Mouse (Mus musculus): ENCODE results near the gene Osbpl10. TPM values are rescaled to one million over a fixed set of nuclear protein-coding genes. Genes with fewer than 3 reads are reported as not detected.
A peak's percentile ranks its signal among the peaks of the same experiment; 100 is the strongest.
"Not testable (repeated sequence)": the region's sequence is repeated elsewhere in the genome, so short reads cannot be mapped to it uniquely, and the experiment has no call there.

The Osbpl10 gene
- total RNA-seq (2021): 1 to 10 TPM; 3.1 to 4.1 TPM
- long read RNA-seq, experiment 1, partial matches to known transcripts: 1 of 3 reads
- long read RNA-seq, experiment 1, other reads (novel, unspliced or antisense): 0 of 3 reads
- long read RNA-seq, experiment 2, partial matches to known transcripts: 0 of 1 reads
- long read RNA-seq, experiment 2, other reads (novel, unspliced or antisense): 1 of 1 reads

DNA sequence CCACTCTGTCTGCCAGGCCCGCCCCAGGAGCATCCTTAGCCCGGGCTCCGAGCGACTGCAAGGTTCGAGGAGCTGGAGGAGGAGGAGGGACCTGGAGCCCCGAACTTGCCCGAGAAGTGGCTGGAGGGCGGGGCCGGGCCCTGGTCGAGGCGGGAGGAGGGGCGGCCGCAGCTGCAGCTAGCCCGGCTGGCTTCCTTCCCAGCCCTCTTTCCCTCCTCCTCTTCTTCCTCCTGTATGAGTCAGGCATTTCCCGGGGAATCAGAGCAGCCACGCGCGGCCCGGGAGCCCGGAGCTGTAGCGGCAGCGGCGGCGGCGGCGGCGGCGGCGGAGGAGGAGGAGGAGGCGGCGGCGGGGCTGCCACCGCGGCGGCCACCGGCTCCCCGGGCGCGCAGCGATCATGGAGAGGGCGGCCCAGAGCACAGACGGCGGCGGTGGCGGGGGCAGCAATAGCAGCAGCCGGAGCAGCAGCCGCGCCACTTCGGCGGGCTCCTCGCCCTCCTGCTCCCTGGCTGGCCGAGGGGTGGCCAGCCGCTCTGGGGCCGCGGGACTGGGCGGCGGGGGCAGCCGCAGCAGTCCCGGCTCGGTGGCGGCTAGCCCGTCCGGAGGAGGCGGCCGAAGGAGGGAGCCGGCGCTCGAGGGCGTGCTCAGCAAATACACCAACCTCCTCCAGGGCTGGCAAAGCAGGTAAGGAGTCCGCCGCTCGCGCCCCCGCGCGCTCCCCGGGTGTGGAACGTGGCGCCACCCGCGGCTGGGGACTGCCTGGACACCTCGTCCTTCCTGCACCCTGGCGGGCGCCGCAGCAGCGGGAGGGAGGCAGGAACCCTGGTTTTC lies at the start of gene Osbpl10:
Gene Osbpl10, plus strand, starts transcription at position 289 of the 831 bp plus-strand sequence.
- peak; percentile 81 for DNase-seq (ENCODE audit: low spot score)

DNA sequence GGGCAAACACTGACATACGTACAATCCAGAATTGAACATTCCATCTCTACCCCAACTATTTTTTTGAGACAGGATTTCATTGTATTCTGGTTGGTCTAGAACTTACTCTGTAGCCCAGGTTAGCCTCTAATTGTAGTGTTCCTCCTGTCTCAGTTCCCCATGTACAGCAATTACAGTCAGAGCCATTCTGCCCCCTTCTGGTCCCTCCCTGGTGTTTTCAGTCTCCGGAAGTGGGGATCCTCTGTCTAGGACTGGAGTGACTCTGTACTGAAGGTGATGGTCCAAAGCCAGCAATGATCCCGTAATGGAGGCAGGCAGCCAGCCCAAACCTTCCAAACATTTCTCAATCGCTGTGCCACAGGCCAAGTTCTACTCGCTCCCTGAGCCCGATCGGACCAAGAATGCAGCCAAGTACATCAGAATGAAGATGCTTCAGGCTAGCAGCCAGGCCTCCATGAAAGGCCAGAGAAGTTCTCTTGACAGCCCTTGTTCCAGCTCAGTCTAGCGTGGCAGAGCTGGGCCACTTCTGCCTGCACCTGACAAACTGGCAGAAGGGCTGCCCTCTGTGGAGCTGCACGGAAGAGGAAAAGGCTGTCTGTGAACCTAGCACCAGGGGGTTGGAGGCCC lies 47.8 kb upstream of the Osbpl10 start:
- peak; percentile 88 for DNase-seq (ENCODE audit: low spot score)

DNA sequence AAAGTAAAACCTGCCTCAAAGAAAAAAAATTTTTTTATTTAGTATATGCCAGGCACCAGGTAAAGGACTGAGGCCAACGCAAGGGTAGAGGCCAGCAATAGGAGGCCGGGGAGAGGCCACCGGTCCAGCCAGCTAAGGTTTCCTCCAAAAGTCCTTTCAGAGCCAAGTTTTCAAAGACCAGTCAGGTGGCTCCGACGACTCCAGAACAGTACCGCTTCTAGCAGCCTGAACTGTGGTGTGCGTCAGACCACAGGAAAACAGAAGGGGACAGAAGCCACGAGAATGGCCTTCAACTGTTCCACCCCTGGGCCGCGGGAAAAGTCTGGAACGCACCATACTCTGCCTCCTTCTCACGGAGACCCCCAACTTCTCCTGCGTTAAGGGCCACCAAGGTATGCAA lies 45.8 kb upstream of the Osbpl10 start:
- peak; percentile 9 for DNase-seq (ENCODE audit: low spot score)

DNA sequence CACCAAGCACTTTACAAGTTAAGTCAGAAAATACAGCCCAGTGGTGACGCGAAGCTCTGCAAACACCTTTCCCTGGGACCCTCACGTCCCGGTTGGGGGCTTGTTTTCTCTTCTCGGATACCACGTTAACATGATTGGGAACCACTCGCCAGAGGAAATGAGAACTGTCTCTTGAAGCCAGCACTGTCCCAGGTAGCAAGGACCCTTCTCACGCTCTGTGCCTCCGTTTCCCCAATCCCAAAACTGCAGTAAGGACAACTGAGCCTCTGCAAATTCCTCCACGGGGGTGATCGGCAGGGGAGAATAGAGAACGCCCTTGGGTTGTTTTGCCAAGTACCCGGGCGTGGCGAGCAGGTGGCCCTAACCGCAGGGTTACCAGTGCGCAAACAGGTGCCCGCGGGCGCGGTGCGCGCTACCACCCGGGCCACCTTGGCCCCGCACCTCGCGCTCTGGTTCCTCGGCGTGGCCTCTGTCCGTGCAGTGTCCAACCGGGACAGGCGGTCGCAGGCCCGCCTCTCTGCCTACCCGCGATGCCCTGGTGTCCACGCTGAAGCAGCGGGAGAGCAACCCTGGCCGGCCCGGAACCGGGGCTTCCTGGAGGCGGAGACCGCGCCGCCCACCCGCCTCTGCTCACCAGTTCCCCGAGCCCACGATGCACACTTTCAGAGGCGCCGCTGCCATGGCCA lies 45.2 kb upstream of the Osbpl10 start:
- no peak for DNase-seq (ENCODE audit: low spot score)

DNA sequence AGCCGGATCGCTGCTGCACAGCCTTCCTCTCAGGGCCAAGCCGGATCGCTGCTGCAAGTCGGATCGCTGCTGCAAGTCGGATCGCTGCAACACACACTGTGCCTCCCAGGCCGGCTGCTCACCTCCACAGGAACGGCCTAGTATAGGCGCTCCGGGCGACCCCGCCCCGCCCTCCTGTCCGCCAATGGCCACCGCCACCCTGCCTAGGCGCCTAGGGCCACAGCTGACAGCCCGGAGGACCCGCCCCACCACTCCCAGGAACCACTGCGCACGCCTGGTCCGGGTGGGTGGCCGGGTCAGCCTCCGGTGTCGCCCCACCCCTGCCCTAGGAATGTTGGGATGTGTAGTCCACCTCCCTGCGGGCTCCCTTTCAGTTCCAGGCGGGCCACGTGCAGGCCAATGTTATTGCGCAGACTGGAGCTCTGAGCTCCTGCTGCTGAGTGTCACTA lies 44.6 kb upstream of the Osbpl10 start, which contains the start of gene Gpd1l:
Gene Gpd1l, minus strand, starts transcription at position 265 of the 449 bp plus-strand sequence.
- peak; percentile 98 for DNase-seq (ENCODE audit: low spot score)

DNA sequence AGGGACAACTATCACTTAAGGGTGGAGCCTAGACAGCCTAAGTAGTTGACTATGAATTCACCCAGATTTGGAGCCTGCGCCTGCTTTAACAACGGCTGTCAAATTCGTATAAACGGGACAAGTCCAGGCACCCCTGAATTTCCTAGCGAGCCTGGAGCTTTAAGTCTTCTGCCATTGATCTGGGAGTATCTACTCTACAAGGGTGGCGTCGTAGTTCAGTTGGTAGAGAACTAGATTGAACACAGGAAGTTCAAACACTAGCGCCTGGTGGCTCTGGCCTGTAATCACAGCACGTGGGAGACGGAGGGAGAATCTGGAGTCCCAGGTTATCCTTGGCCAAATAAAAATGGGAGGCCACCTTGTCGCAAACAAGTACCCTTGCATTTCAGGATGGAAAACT lies 44.1 kb upstream of the Osbpl10 start:
- DNase-seq (ENCODE audit: low spot score): no peak

DNA sequence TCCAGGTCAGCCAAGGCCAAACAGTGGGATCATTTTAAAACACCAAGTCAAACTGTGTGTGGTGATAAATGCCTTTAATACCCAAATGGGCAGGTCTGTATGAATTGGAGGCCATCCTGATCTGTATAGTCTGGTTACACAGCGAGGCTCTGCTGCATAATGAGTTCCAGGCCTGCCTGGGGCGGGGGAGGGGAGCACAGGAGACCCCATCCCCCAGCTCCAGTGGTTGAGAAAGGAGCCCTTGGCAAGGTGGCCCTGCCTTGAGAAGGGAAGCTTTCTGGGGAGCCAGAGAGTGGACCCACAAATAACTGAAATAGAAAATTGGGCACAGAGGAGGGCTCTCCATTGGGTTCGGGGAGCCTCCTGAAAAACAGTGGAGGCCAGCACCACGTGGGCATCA lies 43.0 kb upstream of the Osbpl10 start:
- no peak for DNase-seq (ENCODE audit: low spot score)

DNA sequence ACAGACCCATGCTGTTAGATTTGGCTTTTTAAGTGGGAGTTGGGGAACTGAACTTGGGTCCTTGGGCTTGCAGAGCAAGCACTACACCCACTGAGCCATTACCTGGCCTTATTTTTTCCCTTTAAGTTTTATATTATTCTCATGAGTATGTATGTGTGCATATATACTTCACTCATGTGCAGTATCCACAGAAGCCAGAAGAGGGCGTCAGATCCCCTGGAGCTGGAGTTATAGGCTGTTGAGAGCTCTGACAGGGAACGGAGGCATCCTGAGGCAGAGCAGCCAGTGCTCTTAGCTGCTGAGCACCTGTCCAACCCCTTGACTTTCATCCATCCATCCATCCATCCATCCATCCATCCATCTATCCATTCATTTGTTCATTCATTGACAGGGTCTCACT lies 41.7 kb upstream of the Osbpl10 start:
- no peak for DNase-seq (ENCODE audit: low spot score)

DNA sequence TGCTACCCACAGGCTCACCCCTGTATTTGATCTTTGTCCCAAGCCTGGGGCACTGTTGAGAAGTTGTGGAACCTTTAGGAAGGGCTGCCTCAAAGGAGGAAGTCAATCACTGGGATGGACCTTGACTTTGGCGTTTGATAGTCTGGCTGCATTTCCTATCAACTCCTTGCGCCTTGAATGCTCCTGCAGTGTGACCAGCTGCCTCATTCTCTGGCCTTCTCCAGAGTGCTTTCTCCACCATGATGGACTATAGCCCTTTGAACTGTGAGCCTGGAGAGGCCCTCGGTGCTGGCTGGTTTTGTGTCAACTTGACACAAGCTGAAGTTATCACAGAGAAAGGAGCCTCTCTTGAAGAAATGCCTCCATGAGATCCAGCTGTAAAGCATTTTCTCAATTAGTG lies 33.7 kb upstream of the Osbpl10 start:
- no peak for DNase-seq (ENCODE audit: low spot score)

DNA sequence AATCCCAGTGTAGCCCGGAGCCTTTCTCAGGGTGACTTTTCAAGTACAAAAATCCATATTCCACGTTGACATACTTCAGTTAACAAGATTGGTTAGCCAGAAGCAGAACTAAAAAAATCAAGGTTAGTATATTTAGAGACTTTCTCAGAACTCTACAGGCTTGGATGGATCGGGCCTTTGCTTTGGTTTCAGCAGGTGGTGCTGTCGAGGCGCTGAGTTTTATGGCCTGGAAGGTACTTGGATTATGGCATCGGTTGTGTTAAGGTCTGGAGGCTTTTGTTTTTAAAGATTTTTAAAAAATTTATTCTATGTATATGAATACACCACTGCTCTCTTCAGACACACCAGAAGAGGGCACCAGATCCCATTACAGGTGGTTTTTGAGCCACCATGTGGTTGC lies 32.8 kb upstream of the Osbpl10 start:
- no peak for DNase-seq (ENCODE audit: low spot score)

DNA sequence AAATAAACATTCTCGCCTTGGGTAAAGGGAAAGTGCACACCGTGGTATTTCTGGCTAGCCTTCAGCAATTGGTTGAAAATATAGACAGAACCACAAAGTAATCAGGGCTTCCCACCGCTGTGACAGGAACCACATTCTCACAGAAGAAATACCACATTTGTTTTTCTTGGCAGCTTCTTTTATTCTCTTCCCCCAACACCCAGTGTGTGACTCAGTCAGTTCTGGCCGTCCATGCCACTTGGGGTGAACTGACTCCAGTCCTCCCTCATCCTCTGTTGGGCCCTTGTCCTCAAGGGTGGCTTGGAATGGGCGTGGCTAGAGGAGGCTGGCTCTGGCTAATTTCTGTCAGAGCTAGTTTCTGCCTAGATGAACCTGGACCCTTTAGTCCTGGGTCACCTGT lies 30.0 kb upstream of the Osbpl10 start:
- DNase-seq (ENCODE audit: low spot score): peak; percentile 10

DNA sequence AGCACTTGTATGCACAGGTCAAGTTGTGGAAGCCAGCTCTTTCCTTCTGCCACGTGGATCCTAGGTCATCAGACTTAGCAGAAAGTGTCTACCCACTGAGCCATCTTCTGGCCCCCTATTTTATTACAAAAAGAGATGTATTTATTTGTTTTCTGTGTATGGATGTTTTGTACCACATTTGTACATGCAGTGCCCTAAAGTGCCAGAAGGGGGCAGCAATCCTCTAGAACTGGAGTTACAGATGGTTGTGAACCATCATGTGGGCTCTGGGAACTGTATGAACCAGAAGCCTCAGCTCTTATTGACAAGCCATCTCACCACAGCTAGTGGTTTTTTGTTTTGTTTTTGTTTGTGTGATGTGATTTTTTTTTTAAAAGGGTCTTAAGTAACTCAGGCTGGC lies 25.5 kb upstream of the Osbpl10 start:
- no peak for DNase-seq (ENCODE audit: low spot score)

DNA sequence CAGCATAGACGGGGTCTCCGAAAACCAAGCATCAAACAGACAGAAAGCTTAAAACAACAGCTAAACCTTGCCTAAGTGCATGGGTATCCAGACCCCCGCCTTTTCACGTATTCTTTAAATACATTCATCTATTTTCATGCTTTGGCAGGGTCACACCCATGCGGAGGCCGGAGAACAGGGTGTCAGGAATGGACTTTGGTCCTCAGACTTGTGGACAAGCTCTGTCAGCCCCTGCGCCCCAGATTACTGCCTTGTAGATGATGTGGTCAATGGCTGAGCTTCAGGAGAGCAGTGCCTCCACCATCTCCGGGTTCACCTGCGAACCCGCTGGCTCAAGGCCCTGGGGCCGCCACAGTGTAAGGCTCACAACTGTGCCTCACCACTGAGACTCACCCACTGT lies 23.0 kb upstream of the Osbpl10 start:
- DNase-seq (ENCODE audit: low spot score): no peak

DNA sequence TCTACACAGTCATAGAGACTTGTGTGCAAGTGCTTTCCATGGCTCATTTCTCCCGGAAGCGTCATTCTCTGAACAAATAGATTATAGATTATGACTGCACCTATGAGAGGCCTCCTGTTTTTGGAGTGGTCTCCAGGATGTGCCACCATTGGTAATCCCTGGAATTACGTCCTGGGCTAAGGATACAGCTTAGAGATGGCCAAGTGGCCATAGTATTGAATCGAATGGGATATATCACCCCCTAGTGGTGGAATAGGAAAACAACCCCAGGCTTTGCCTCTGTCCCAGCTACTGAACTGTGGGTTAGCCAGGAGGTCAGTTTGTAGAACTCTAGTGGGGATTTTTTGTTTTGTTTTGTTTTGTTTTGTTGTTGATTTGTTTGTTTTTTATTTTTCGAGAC lies 21.4 kb upstream of the Osbpl10 start:
- peak; percentile 59 for DNase-seq (ENCODE audit: low spot score)

DNA sequence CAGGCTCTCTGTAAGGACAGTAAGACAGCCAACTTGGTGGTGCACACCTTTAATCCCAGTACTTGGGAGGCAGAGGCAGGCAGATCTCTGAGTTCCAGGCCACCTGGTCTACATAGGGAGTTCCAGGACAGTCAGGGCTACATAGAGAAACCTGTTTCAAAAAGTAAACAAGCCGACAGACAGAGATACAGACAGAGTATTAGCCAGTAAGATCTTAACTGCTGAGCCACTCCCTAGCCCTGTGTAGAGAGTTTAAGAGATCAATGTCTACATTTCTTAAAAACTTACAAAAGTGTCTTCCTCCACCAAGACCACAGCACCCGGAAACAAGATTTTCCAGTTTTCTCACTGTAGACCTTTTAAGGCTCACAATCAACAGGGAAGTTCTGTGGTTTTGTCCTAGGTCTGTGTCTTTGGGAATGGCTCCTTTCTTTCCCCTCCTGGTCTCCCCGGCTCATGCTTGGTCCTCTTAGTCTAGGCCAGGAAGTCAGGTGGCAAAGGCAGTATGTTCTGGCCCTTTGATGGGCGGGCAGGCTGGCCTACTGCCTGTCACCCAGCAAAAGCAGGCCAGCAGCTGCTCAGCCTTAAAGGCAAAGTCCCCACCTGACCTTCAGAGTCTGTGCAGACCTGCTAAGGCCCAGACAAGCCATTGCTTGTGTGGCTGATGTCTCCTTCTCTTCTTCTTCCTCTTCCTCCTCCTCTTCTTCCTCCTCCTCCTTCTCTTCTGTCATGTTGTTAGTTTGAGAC lies 18.2 kb upstream of the Osbpl10 start:
- peak; percentile 42 for DNase-seq (ENCODE audit: low spot score)

DNA sequence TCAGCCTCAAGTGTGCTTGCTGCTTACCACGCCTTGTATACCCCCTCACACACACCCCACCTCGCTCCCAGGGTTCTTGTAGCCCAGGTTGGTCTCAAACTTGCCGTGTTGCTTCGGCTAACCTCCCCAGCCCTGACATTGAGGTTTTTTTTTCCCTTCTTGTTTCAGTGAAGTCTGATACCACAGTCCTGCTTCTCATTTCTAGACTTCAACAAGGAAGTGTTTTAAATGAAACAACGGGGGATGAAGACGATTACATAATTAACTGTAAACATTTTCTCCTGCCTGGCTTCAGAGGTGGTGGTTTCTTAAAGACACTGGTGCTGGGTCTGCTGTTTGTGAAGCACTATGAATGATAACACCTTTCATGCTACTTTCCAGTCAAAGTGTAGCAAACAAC lies 17.5 kb upstream of the Osbpl10 start:
- DNase-seq (ENCODE audit: low spot score): no peak

DNA sequence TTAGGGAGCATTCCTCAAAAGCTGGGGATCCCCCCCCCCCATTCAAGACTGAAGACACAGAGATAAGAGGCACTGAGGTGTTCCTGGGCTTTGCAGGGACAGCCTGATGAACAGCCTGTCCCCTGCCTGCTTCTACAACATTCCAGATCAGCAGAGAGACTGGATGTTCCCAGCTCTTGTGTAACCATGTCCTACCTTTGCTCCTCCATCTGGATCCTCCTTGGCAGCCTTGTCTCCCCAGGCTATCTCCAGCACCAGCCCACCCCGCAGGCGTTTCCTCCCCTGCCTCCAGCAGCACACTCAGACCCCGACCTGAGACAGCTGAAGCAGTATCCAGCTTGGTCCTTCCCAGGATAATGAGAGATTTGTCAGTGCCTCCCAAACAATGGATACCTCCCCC lies 14.3 kb upstream of the Osbpl10 start:
- no peak for DNase-seq (ENCODE audit: low spot score)

DNA sequence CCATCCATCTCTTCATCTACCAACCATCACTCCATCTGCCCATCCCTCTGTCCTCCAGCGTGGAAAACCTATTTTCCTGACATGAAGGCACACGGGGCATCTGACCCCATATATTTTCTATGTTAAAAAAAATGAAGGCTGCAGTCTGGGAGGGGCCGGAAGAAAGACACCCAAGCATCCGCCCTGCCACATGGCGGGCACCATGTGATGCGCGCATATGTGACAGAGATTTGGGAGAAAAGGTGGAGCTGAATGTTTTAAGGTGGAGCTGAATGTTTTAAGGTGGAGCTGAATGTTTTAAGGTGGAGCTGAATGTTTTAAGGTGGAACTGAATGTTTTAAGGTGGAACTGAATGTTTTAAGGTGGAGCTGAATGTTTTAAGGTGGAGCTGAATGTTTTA lies 12.1 kb upstream of the Osbpl10 start:
- not testable (repeated sequence) for DNase-seq (ENCODE audit: low spot score)

DNA sequence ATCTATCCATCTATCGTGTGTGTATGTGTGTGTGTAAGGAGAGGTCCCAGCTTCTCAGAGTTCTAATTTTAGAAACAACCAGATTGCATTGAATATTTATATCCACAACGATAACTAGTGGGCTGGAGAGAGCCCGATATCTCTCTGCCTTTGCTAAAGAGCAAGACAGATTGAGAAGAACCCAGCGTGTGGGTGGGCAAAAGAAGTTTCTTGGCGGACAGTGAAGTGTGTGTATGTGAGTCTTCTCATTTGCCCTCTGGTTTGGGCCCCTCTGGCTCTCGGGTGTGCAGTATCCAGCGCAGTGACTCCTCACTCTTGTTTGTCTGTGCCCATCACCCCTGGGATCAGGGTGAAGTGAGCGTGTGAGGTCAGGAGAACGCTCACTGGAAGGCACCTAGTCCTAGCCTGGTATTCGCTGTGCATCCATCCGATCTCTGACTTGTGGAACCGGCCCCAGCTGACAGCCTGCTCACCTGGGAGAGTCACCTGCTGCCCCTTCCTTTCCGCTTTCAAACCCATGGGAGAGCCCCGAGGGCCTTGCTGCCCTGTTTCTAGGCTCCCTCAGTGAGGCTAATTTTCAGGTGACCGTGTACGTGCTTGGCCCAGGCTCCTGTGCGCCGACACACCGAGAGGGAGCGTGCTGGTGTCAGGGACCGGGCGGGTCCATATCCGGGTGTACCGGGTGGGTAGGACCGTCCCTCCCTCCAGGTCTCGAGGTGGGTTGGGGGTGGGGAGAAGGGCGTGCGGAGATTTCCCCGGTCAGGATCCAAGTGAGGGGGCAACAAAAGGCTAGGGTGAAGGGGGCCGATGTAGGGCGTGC lies 698 bp upstream of the Osbpl10 start:
- peak; percentile 8 for DNase-seq (ENCODE audit: low spot score)

DNA sequence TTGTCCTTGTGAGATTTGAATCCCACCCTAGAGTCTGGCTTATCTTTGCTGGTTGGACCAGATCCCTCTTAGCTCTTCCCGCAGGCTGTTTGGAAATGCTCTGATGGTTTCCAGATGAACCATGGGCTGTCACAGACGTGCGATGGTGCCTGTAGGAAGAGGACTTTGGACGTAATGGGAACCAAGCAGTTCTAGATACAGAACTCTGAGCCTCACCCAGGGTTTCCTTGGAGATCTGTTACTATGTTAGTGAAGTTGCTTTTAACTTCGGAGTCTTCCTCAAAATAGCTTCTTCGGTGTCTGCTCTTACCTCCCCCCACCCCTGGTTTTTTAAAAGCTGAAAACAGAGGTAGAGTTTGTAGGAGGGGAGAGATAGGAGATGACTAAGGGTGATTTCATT lies 1.6 kb downstream of the Osbpl10 start:
- DNase-seq (ENCODE audit: low spot score): no peak
